Mouse (Mus musculus) hindbrain, postnatal 0 days (tissue): Measurements from ENCODE around the gene Ambra1. TPM values are rescaled to one million over a fixed set of nuclear protein-coding genes. Genes with fewer than 3 reads are reported as not detected.
A peak's percentile ranks its signal among the peaks of the same experiment; 100 is the strongest.

ENCODE experiments used
- ATAC-seq: fragments of 200-750 bp; cut with Nextera tagmentation; 2 replicates; pipeline ENCODE4 v1.8.0; 2017; ENCODE audit warnings: mild to moderate bottlenecking, moderate TSS enrichment, moderate library complexity
- DNase-seq: peaks from one replicate; pipeline ENCODE4 v3.0.0-alpha.2; 2015; ENCODE audit warnings: low spot score
- H3K27ac ChIP-seq: fragments of 300-500 bp; sonication (generic); 2 replicates; pipeline ENCODE4 v1.5.1; 2014; ENCODE audit warnings: mild to moderate bottlenecking
- H3K27me3 ChIP-seq: fragments of 300-500 bp; sonication (generic); 2 replicates; pipeline ENCODE4 v1.6.1; 2014; ENCODE audit warnings: low read length, mixed read lengths; ENCODE audit not compliant: insufficient read depth
- H3K36me3 ChIP-seq: fragments of 300-500 bp; sonication (generic); 2 replicates; pipeline ENCODE4 v1.6.1; 2014; ENCODE audit warnings: low read length, mixed read lengths; ENCODE audit not compliant: insufficient read depth
- H3K4me1 ChIP-seq: fragments of 300-500 bp; sonication (generic); 2 replicates; pipeline ENCODE4 v1.6.1; 2014; ENCODE audit warnings: antibody characterized with exemption, low read length, mixed read lengths; ENCODE audit not compliant: insufficient read depth
- H3K4me2 ChIP-seq: fragments of 300-500 bp; sonication (generic); 2 replicates; pipeline ENCODE4 v1.6.1; 2014; ENCODE audit warnings: low read depth, mild to moderate bottlenecking, low read length, moderate library complexity, mixed read lengths
- H3K4me3 ChIP-seq: fragments of 300-500 bp; sonication (generic); 2 replicates; pipeline ENCODE4 v1.5.1; 2014; ENCODE audit warnings: low read length
- H3K9ac ChIP-seq: fragments of 300-500 bp; sonication (generic); replicated peaks from 2 replicates; pipeline ENCODE4 v1.6.1; 2014; ENCODE audit warnings: mild to moderate bottlenecking, low read length, moderate library complexity, mixed read lengths
- H3K9me3 ChIP-seq: fragments of 300-500 bp; sonication (generic); 2 replicates; pipeline ENCODE4 v1.6.1; 2016; ENCODE audit warnings: low read length, mixed read lengths
- CTCF ChIP-seq: IDR thresholded peaks from 2 replicates; pipeline ENCODE4 v1.5.1; 2016; ENCODE audit warnings: antibody characterized with exemption, control low read depth, low read depth
- WGBS: fragments of 180-500 bp; shearing (Covaris S2); extraction: QIAGEN DNeasy Blood & Tissue Kit; methylation state at CpG from one replicate; pipeline ENCODE4 v1.1.7; 2014; 5-methylcytosine and 5-hydroxymethylcytosine counted together
- polyA plus RNA-seq: library from polyadenylated mRNA; unstranded; fragments of >200 nt; fragmentation: Nextera tagmentation; extraction: Ambion mirVana; gene quantifications from 2 replicates; pipeline ENCODE4 v1.2.1, GENCODE M21; 2015
- total RNA-seq: library from RNA; depleted of rRNA; stranded (reverse); fragments of >200 nt; gene quantifications from 2 replicates; pipeline ENCODE4 v1.2.3, GENCODE M21; 2014

The Ambra1 gene
- total and polyA plus RNA-seq, 2 experiments from 2014 or later = 15.7 to 50.6 TPM

DNA sequence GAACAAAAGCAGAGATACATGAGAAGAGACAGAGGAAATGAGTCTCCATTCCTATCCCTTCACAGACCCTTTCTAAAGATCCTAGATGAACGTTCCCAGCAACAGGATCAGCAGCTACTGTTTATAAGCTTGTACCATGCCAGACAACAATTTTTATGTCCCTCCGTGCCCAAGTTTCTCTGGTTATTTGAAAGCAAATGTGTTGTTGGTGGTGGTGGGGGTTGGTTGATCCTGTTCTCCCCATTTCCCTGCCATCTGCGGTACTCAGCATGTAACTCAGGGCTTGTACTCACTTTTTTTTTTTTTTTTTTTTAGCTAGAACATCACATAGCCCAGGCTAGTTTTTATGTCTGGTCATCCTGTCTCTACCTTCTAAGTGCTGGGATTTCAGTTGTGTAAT is 169.2 kb downstream of the Ambra1 start:
- no peak overlapping the region for H3K4me2 ChIP-seq
- no peaks in the 10 kb centered on the region; the same call in 1 of the 2 replicates for H3K36me3 ChIP-seq
- H3K4me1 ChIP-seq = no peaks in the 10 kb centered on the region
- H3K27ac ChIP-seq = no peak overlapping the region
- H3K27me3 ChIP-seq = no peaks in the 10 kb centered on the region
- no peak overlapping the region for H3K4me3 ChIP-seq
- ATAC-seq (no peak), DNase-seq (no peak)
- TF ChIP-seq CTCF = no peak
- H3K9me3 ChIP-seq = no peaks in the 10 kb centered on the region
- 96% methylated on average over 3 of the region's 3 CpGs for WGBS
- no peak overlapping the region for H3K9ac ChIP-seq

DNA sequence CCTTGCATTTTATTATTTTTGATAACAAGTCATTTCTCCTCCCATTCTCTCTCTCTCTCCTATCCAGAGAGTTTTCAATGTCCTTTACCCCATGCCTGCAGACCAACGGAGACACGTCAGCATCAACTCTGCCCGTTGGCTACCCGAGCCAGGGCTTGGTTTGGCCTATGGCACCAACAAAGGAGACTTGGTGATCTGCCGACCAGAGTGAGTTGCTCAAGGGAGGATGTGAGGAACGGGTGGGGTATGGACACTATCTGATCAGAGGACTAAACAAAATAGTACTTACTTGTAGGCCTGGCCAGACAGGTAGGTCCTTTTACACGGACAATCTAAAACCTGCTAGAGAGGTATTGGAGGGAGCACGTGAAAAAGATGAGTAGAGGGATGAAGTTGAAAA is 170.5 kb downstream of the Ambra1 start:
- no peak for TF ChIP-seq CTCF
- Histone ChIP-seq H3K4me2 (no peak overlapping the region), H3K4me3 (no peak overlapping the region), H3K27me3 (no peaks in the 10 kb centered on the region), H3K4me1 (peaks cover 3% of the 10 kb centered on the region; the same call in 1 of the 2 replicates), H3K36me3 (no peaks in the 10 kb centered on the region; the same call in 1 of the 2 replicates), H3K9ac (no peak overlapping the region), H3K9me3 (no peaks in the 10 kb centered on the region), H3K27ac (no peak overlapping the region)
- WGBS = 95% methylated on average over 8 of the region's 8 CpGs
- DNase-seq (no peak), ATAC-seq (no peak)

DNA sequence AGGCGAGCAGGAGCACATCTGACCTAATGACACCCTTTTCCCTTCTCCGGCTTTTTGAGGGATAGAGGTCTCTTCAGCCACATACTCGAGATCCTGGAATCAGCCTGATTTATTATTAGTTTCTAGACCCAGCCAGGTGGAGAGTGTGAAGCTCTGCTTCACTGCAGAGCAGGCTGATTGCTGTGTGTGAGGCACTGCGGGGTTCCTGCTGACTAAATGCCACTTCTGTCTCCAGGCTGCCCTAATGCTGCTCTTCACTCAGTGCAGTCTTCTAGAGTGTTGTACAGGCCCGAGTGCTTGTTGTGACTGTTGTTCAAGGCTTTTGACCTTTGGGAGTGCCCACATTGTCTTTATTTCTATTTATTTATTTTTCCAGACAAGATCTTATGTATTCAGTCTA is 172.4 kb downstream of the Ambra1 start:
- Histone ChIP-seq H3K4me3 (no peak overlapping the region), H3K9me3 (no peaks in the 10 kb centered on the region), H3K27ac (no peak overlapping the region), H3K27me3 (no peaks in the 10 kb centered on the region), H3K36me3 (no peaks in the 10 kb centered on the region; the same call in 1 of the 2 replicates), H3K9ac (no peak overlapping the region), H3K4me1 (peaks cover 3% of the 10 kb centered on the region; the same call in 1 of the 2 replicates), H3K4me2 (no peak overlapping the region)
- 56% methylated on average over 5 of the region's 5 CpGs for WGBS
- no peak for TF ChIP-seq CTCF
- DNase-seq = no peak
- no peak for ATAC-seq

DNA sequence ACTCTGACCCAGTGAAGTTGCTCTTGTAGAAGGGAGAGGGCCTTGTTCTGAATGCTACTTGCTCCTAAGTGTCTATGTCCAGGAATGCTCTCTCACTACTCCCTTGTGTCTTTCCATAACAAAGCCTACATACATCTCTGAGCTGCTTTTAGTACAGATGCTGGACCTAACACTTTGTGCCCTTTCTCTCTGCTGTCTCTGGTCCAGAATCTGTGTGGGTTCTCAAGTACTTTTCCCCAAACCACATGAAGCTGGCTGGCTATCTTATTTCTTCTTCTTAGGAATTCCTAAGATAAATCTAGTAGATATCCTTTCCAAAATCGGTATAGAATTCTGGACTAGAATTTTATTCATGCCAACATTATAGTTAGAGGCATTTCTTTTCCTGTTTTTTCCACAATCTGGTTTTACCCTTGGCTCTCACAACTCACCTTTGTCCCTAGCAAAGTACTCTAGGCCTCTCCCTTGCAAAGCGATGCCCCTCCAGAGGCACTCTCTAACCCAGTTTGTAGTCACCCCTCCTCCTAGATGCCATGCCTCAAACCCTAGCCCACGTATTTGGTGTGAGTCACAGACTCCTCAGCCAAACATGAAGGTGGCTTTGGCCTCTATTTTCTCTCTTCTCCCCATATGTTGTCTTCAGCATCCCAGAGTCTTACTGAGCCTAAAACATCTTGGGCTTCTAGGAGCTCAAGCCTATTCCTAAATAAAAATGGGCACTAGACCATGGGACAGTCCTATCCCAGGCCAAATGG is 173.4 kb downstream of the Ambra1 start:
- no peak overlapping the region for H3K9ac ChIP-seq
- ATAC-seq = no peak
- H3K27ac ChIP-seq = no peak overlapping the region
- H3K4me2 ChIP-seq = no peak overlapping the region
- no peaks in the 10 kb centered on the region for H3K27me3 ChIP-seq
- no peak overlapping the region for H3K4me3 ChIP-seq
- no peak for DNase-seq
- peaks cover 3% of the 10 kb centered on the region; the same call in 1 of the 2 replicates for H3K4me1 ChIP-seq
- no peaks in the 10 kb centered on the region for H3K9me3 ChIP-seq
- H3K36me3 ChIP-seq = no peaks in the 10 kb centered on the region; the same call in 1 of the 2 replicates
- TF ChIP-seq CTCF = no peak
- WGBS = 90% methylated on average over 3 of the region's 3 CpGs

DNA sequence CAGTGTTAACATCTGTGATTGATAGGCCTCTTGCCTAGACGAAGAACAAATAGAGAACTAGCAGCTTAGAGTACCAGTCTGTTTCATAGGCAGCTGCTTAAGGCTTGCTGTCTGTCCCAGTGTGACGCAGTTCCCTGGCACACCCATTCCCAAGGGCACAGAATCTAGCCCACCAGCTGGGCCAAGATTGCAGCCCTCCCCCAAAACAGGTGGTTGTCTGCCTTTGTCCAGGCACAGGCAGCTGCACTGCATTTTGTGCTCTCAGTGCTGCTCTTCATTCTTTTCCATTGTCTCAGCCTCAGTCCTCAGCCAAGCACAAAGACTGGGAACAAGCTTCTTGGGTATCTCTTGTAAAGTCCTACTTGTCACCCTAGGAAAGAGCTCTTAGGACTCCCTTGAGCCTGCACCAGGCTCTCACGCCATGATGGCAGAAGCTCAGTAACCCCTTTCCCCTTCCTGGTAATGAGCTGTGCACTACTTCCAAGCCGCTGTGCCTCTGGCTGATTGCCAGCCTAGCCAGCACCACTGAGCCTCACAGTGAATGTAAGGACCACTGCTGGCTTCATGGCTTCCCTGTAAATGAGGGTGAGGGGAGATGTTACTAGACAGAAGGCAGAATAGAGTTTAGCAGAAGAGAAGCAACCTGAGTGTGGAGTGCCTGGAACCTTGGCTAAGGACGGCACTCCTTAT is 174.8 kb downstream of the Ambra1 start:
- peak; percentile 46 for DNase-seq

DNA sequence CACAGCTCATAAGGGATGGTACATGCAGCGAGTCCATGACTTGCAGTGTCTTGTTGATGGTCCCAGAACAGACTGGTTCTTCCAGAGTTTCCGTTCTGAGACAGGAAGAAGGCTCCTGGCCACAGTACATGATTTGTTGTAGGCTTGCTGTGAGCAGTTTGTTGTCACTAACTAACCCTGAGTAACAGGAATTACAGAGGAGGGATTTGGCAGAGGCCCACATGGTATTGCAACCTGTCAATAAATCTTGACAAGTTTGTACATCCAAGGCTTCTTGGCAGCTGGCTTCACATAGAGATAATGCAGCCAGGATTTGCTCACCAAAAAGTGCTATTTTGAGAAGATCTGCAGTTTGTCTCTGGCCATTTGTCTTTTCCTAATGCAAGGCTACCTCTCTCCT is 176.2 kb downstream of the Ambra1 start:
- Histone ChIP-seq H3K4me1 (peaks cover 3% of the 10 kb centered on the region; the same call in 1 of the 2 replicates), H3K4me2 (no peak overlapping the region), H3K36me3 (peaks cover 10% of the 10 kb centered on the region), H3K27me3 (no peaks in the 10 kb centered on the region), H3K9ac (no peak overlapping the region), H3K27ac (no peak overlapping the region), H3K4me3 (no peak overlapping the region), H3K9me3 (no peaks in the 10 kb centered on the region)
- DNase-seq (no peak), ATAC-seq (no peak)
- 87% methylated on average over 2 of the region's 2 CpGs for WGBS
- no peak for TF ChIP-seq CTCF

More for the DNA sequence above, 174.8 kb downstream of the Ambra1 start:
- H3K4me2 ChIP-seq = no peak overlapping the region
- H3K27ac ChIP-seq = peak overlapping the region; percentile 64; the same call in 1 of the 2 replicates
- TF ChIP-seq CTCF = no peak
- no peaks in the 10 kb centered on the region for H3K9me3 ChIP-seq
- H3K9ac ChIP-seq = no peak overlapping the region
- WGBS = 26% methylated on average over 5 of the region's 5 CpGs
- H3K27me3 ChIP-seq = no peaks in the 10 kb centered on the region
- no peaks in the 10 kb centered on the region; the same call in 1 of the 2 replicates for H3K36me3 ChIP-seq
- peaks cover 3% of the 10 kb centered on the region; the same call in 1 of the 2 replicates for H3K4me1 ChIP-seq
- H3K4me3 ChIP-seq = no peak overlapping the region
- ATAC-seq = peak; percentile 68
